ENCODE assay signal across 10 mouse cellular contexts in genomic region chr9:106471892-106472291, GRCm38 (mm10). TPM values are rescaled to one million over a fixed set of nuclear protein-coding genes. Genes with fewer than 3 reads are reported as not detected.
A peak's percentile ranks its signal among the peaks of the same experiment; 100 is the strongest.
DNase-seq lines count a peak whose midpoint lies in the region; ATAC-seq and TF ChIP-seq lines count a peak whose summit lies in the region.
"Had no signal": no experiment of that assay in that cellular context is flagged by ENCODE, and none has a peak within 500 bp of the region (broad histone marks: within the 10 kb centered on the region; RNA-seq: fewer than 3 reads in every experiment).

No protein-coding gene starts in this region.

- no peak overlapping the region for H3K4me3 ChIP-seq in hindbrain, embryonic 11.5 days (ENCODE audit: low read depth, low read length)
- no peak overlapping the region for H3K4me3 ChIP-seq in hindbrain, embryonic 14.5 days (replicated peaks; ENCODE audit: low read length)
- H3K4me3 ChIP-seq in lung, adult 2 months (replicated peaks; ENCODE audit: extremely low read depth, low read depth, low read length) = peak overlapping the region; percentile 15
- H3K4me3 ChIP-seq in forebrain, embryonic 13.5 days = no peak overlapping the region
- H3K4me3 ChIP-seq: midbrain, embryonic 12.5 days had no signal

- no peaks in the 10 kb centered on the region for H3K9me3 ChIP-seq in hindbrain, embryonic 11.5 days (ENCODE audit: control insufficient read depth, low read length)
- H3K9me3 ChIP-seq in hindbrain, embryonic 14.5 days (ENCODE audit: control insufficient read depth, low read length) = no peaks in the 10 kb centered on the region
- H3K9me3 ChIP-seq in forebrain, embryonic 13.5 days (replicated peaks) = no peaks in the 10 kb centered on the region
- H3K9me3 ChIP-seq: midbrain, embryonic 12.5 days had no signal

- ATAC-seq in hindbrain, embryonic 11.5 days (ENCODE audit: low FRiP score) = 0 out of 2 replicates have a peak, but pooled peaks have one; percentile 13
- no peak for ATAC-seq in hindbrain, embryonic 14.5 days (ENCODE audit: low FRiP score)
- ATAC-seq in forebrain, embryonic 13.5 days = no peak

- no peak for DNase-seq in hindbrain, embryonic 11.5 days (ENCODE audit: low spot score)
- DNase-seq in hindbrain, embryonic 14.5 days (ENCODE audit: low spot score) = no peak
- peak; percentile 28 for DNase-seq in adrenal gland, postnatal 25 days
- DNase-seq in gastrocnemius, postnatal 14 days = peak; percentile 77
- peak; percentile 60 for DNase-seq in kidney, adult 18-20 months
- DNase-seq in lung, adult 2 months = no peak
- peak; percentile 84 for DNase-seq in testis, postnatal 10 days (ENCODE audit: low spot score)

- no peak for TF ChIP-seq CTCF in lung, adult 2 months (IDR thresholded peaks at IDR 0.05; ENCODE audit: insufficient read depth, low read length)

- no peaks in the 10 kb centered on the region for H3K27me3 ChIP-seq in hindbrain, embryonic 11.5 days (ENCODE audit: control insufficient read depth, insufficient read depth, low read length)
- peaks cover 3% of the 10 kb centered on the region; the same call in 1 of the 2 replicates for H3K27me3 ChIP-seq in hindbrain, embryonic 14.5 days (ENCODE audit: control insufficient read depth, insufficient read depth, low read length)
- no peaks in the 10 kb centered on the region for H3K27me3 ChIP-seq in forebrain, embryonic 13.5 days
- H3K27me3 ChIP-seq: CH12.LX had no signal

- no peak overlapping the region for H3K27ac ChIP-seq in hindbrain, embryonic 11.5 days (ENCODE audit: low read depth, low read length)
- no peak overlapping the region for H3K27ac ChIP-seq in hindbrain, embryonic 14.5 days
- H3K27ac ChIP-seq in forebrain, embryonic 13.5 days = no peak overlapping the region
- H3K27ac ChIP-seq: midbrain, embryonic 12.5 days had no signal

- no peak overlapping the region for H3K4me2 ChIP-seq in hindbrain, embryonic 11.5 days (replicated peaks; ENCODE audit: low read depth, low read length)
- H3K4me2 ChIP-seq in hindbrain, embryonic 14.5 days (replicated peaks) = no peak overlapping the region
- no peak overlapping the region for H3K4me2 ChIP-seq in forebrain, embryonic 13.5 days
- H3K4me2 ChIP-seq: midbrain, embryonic 12.5 days had no signal

- intact Hi-C loops in gastrocnemius, postnatal 14 days (cut with DNase I; ENCODE audit: low total_unique reads) = loop anchor here (5.0 kb wide), 1 partner anchor 35 kb away; the partner anchor contains the start of gene Acy1

- WGBS in hindbrain, embryonic 11.5 days = 11% methylated on average over 5 of the region's 5 CpGs
- WGBS in hindbrain, embryonic 14.5 days = 6% methylated on average over 5 of the region's 5 CpGs
- WGBS in lung, adult 2 months = 30% methylated on average over 5 of the region's 5 CpGs
- WGBS in forebrain, embryonic 13.5 days = 17% methylated on average over 5 of the region's 5 CpGs

- TF ChIP-seq POLR2A in lung, adult 2 months (IDR thresholded peaks at IDR 0.05; ENCODE audit: borderline replicate concordance, extremely low read depth, low read depth, low read length) = peak; percentile 60; the same call in 1 of the 2 replicates

- H3K36me3 ChIP-seq in hindbrain, embryonic 11.5 days (ENCODE audit: control insufficient read depth, insufficient read depth, low read length) = no peaks in the 10 kb centered on the region
- no peaks in the 10 kb centered on the region for H3K36me3 ChIP-seq in hindbrain, embryonic 14.5 days (replicated peaks; ENCODE audit: control insufficient read depth, insufficient read depth)
- H3K36me3 ChIP-seq in forebrain, embryonic 13.5 days (ENCODE audit: poor library complexity, severe bottlenecking) = no peaks in the 10 kb centered on the region
- H3K36me3 ChIP-seq: midbrain, embryonic 12.5 days had no signal

- H3K9ac ChIP-seq in hindbrain, embryonic 11.5 days (ENCODE audit: low read depth, low read length) = no peak overlapping the region
- no peak overlapping the region for H3K9ac ChIP-seq in hindbrain, embryonic 14.5 days
- no peak overlapping the region for H3K9ac ChIP-seq in forebrain, embryonic 13.5 days
- H3K9ac ChIP-seq: midbrain, embryonic 12.5 days had no signal

- 0 out of 2 replicates have a peak, but pooled peaks cover 4% of the 10 kb centered on the region for H3K4me1 ChIP-seq in hindbrain, embryonic 11.5 days (replicated peaks; ENCODE audit: control insufficient read depth, insufficient read depth, low read length)
- no peaks in the 10 kb centered on the region for H3K4me1 ChIP-seq in hindbrain, embryonic 14.5 days (replicated peaks; ENCODE audit: control insufficient read depth, insufficient read depth, low read length)
- peaks cover 8% of the 10 kb centered on the region; the same call in 1 of the 2 replicates for H3K4me1 ChIP-seq in lung, adult 2 months (ENCODE audit: control insufficient read depth, insufficient read depth, low read length)
- H3K4me1 ChIP-seq in forebrain, embryonic 13.5 days = peaks cover 22% of the 10 kb centered on the region

RNA-seq across cellular contexts. Expression of gene Rrp9, which starts 3.9 kb away (rescaled TPM):
- polyA plus RNA-seq in hindbrain, embryonic 11.5 days (2014; fragmentation: Nextera tagmentation; extraction: Ambion mirVana) = 41.3 and 42.2 TPM in 2 replicates
- 34.5 and 35.7 TPM in 2 replicates for polyA plus RNA-seq in hindbrain, embryonic 14.5 days (2014; fragmentation: Nextera tagmentation; extraction: Ambion mirVana)
- 35.9 and 41.5 TPM in 2 replicates for total RNA-seq in adrenal gland, postnatal 25 days (2021)
- total RNA-seq in gastrocnemius, postnatal 14 days (2021) = 10 to 100 TPM; 12.6 to 18.4 TPM
- 27.4 and 29.2 TPM in 2 replicates for polyA plus RNA-seq in lung, adult 2 months (2012; rRNA removed)
- polyA plus RNA-seq in forebrain, embryonic 13.5 days (2015; fragmentation: Nextera tagmentation; extraction: Ambion mirVana) = 52.8 and 58.5 TPM in 2 replicates

RNA-seq across cellular contexts. Expression of gene Parp3, which starts 4.9 kb away (rescaled TPM):
- polyA plus RNA-seq in hindbrain, embryonic 11.5 days (2014; fragmentation: Nextera tagmentation; extraction: Ambion mirVana) = 0.54 and 1.4 TPM in 2 replicates
- polyA plus RNA-seq in hindbrain, embryonic 14.5 days (2014; fragmentation: Nextera tagmentation; extraction: Ambion mirVana) = 0.52 and 0.91 TPM in 2 replicates
- 37.4 and 38.7 TPM in 2 replicates for total RNA-seq in adrenal gland, postnatal 25 days (2021)
- 10 to 100 TPM; 64.1 to 76.2 TPM for total RNA-seq in gastrocnemius, postnatal 14 days (2021)
- 65.2 and 74.3 TPM in 2 replicates for polyA plus RNA-seq in lung, adult 2 months (2012; rRNA removed)
- polyA plus RNA-seq in forebrain, embryonic 13.5 days (2015; fragmentation: Nextera tagmentation; extraction: Ambion mirVana) = 0.23 and 0.70 TPM in 2 replicates

RNA-seq across cellular contexts. Expression of gene Gpr62, which starts 6.2 kb away (rescaled TPM):
- polyA plus RNA-seq in hindbrain, embryonic 11.5 days (2014; fragmentation: Nextera tagmentation; extraction: Ambion mirVana) = 0.22 and 0.29 TPM in 2 replicates
- polyA plus RNA-seq in hindbrain, embryonic 14.5 days (2014; fragmentation: Nextera tagmentation; extraction: Ambion mirVana) = 0.87 and 1.0 TPM in 2 replicates
- 0.21 TPM in 1 of 2 replicates, not detected in the other for total RNA-seq in adrenal gland, postnatal 25 days (2021)
- total RNA-seq in gastrocnemius, postnatal 14 days (2021) = under 1 TPM; 0.16 to 0.33 TPM
- polyA plus RNA-seq in lung, adult 2 months (2012; rRNA removed) = 0.19 and 0.50 TPM in 2 replicates
- 0.37 and 0.45 TPM in 2 replicates for polyA plus RNA-seq in forebrain, embryonic 13.5 days (2015; fragmentation: Nextera tagmentation; extraction: Ambion mirVana)

RNA-seq across cellular contexts. Expression of gene Pcbp4, which starts 18.8 kb away (rescaled TPM):
- 222 and 249 TPM in 2 replicates for polyA plus RNA-seq in hindbrain, embryonic 11.5 days (2014; fragmentation: Nextera tagmentation; extraction: Ambion mirVana)
- polyA plus RNA-seq in hindbrain, embryonic 14.5 days (2014; fragmentation: Nextera tagmentation; extraction: Ambion mirVana) = 183 and 186 TPM in 2 replicates
- total RNA-seq in adrenal gland, postnatal 25 days (2021) = 26.8 and 29.9 TPM in 2 replicates
- total RNA-seq in gastrocnemius, postnatal 14 days (2021) = 10 to 100 TPM; 47.6 to 48.7 TPM
- 68.5 and 70.7 TPM in 2 replicates for polyA plus RNA-seq in lung, adult 2 months (2012; rRNA removed)
- polyA plus RNA-seq in forebrain, embryonic 13.5 days (2015; fragmentation: Nextera tagmentation; extraction: Ambion mirVana) = 243 and 274 TPM in 2 replicates

RNA-seq across cellular contexts. Expression of gene Abhd14a, which starts 24.4 kb away (rescaled TPM):
- 31.2 and 34.7 TPM in 2 replicates for polyA plus RNA-seq in hindbrain, embryonic 11.5 days (2014; fragmentation: Nextera tagmentation; extraction: Ambion mirVana)
- polyA plus RNA-seq in hindbrain, embryonic 14.5 days (2014; fragmentation: Nextera tagmentation; extraction: Ambion mirVana) = 57.7 and 69.8 TPM in 2 replicates
- 21.7 and 23.1 TPM in 2 replicates for total RNA-seq in adrenal gland, postnatal 25 days (2021)
- 10 to 100 TPM; 13.3 to 16.0 TPM for total RNA-seq in gastrocnemius, postnatal 14 days (2021)
- 27.2 and 34.4 TPM in 2 replicates for polyA plus RNA-seq in lung, adult 2 months (2012; rRNA removed)
- polyA plus RNA-seq in forebrain, embryonic 13.5 days (2015; fragmentation: Nextera tagmentation; extraction: Ambion mirVana) = 40.5 and 50.9 TPM in 2 replicates

Comparison
In these comparisons a context has a peak if more than half of its experiments do, and no peak if none do; other contexts are left out.
1. DNase-seq: peak in adrenal gland, postnatal 25 days (single experiment), gastrocnemius, postnatal 14 days (single experiment), kidney, adult 18-20 months (single experiment) and testis, postnatal 10 days (single experiment); none in hindbrain, embryonic 11.5 days (single experiment), hindbrain, embryonic 14.5 days (single experiment) and lung, adult 2 months (single experiment).
2. RNA of gene Parp3, which starts 4.9 kb away (polyA plus RNA-seq): 65.2 to 74.3 TPM in lung, adult 2 months; 0.54 to 1.4 TPM in hindbrain, embryonic 11.5 days, 0.23 to 0.70 TPM in forebrain, embryonic 13.5 days and 0.52 to 0.91 TPM in hindbrain, embryonic 14.5 days; every median in the first group is over 10 times any median in the second.